In genomic region chr2:33884623-33885263, GRCm38 (mm10) we compare ENCODE assay signal across 7 mouse cellular contexts. TPM values are rescaled to one million over a fixed set of nuclear protein-coding genes. Genes with fewer than 3 reads are reported as not detected.
A peak's percentile ranks its signal among the peaks of the same experiment; 100 is the strongest.
DNase-seq lines count a peak whose midpoint lies in the region; ATAC-seq and TF ChIP-seq lines count a peak whose summit lies in the region.

No protein-coding gene starts in this region.

- H3K9ac ChIP-seq in embryonic facial prominence, embryonic 15.5 days, result no peak overlapping the region
- H3K9ac ChIP-seq in midbrain, embryonic 13.5 days (replicated peaks), result peak overlapping the region; percentile 99
- H3K9ac ChIP-seq in intestine, postnatal 0 days (ENCODE audit: low read depth, low read length), result no peak overlapping the region

- peaks cover 41% of the 10 kb centered on the region for H3K4me1 ChIP-seq in embryonic facial prominence, embryonic 15.5 days
- peaks cover 68% of the 10 kb centered on the region for H3K4me1 ChIP-seq in midbrain, embryonic 13.5 days (replicated peaks)
- peaks cover 8% of the 10 kb centered on the region; the same call in 1 of the 2 replicates for H3K4me1 ChIP-seq in intestine, postnatal 0 days (replicated peaks; ENCODE audit: control insufficient read depth, insufficient read depth, low read length)

- TF ChIP-seq CTCF in intestine, postnatal 0 days (IDR thresholded peaks at IDR 0.05; ENCODE audit: low read depth), result no peak

- intact Hi-C loops in left cerebral cortex, postnatal 36 days (cut with DNase I), result no loop called here

- 0 out of 2 replicates have a peak, but pooled peaks cover 3% of the 10 kb centered on the region for H3K36me3 ChIP-seq in embryonic facial prominence, embryonic 15.5 days
- no peaks in the 10 kb centered on the region for H3K36me3 ChIP-seq in midbrain, embryonic 13.5 days
- no peaks in the 10 kb centered on the region for H3K36me3 ChIP-seq in intestine, postnatal 0 days (ENCODE audit: control insufficient read depth, insufficient read depth)

- H3K27ac ChIP-seq in embryonic facial prominence, embryonic 15.5 days (replicated peaks), result no peak overlapping the region
- peak overlapping the region; percentile 99 for H3K27ac ChIP-seq in midbrain, embryonic 13.5 days
- no peak overlapping the region for H3K27ac ChIP-seq in intestine, postnatal 0 days (ENCODE audit: low read depth, low read length)

- no peaks in the 10 kb centered on the region for H3K27me3 ChIP-seq in embryonic facial prominence, embryonic 15.5 days
- H3K27me3 ChIP-seq in midbrain, embryonic 13.5 days, result no peaks in the 10 kb centered on the region
- H3K27me3 ChIP-seq in intestine, postnatal 0 days (replicated peaks; ENCODE audit: control insufficient read depth, insufficient read depth, low read length), result no peaks in the 10 kb centered on the region

- no peak overlapping the region for H3K4me3 ChIP-seq in embryonic facial prominence, embryonic 15.5 days (replicated peaks)
- peak overlapping the region; percentile 81 for H3K4me3 ChIP-seq in midbrain, embryonic 13.5 days (replicated peaks)
- H3K4me3 ChIP-seq in intestine, postnatal 0 days (ENCODE audit: low read depth, low read length), result no peak overlapping the region

- no peak overlapping the region for H3K4me2 ChIP-seq in embryonic facial prominence, embryonic 15.5 days (replicated peaks)
- H3K4me2 ChIP-seq in midbrain, embryonic 13.5 days (replicated peaks), result peak overlapping the region; percentile 75
- no peak overlapping the region for H3K4me2 ChIP-seq in intestine, postnatal 0 days (replicated peaks; ENCODE audit: low read depth)

- H3K9me3 ChIP-seq in embryonic facial prominence, embryonic 15.5 days (replicated peaks), result no peaks in the 10 kb centered on the region
- H3K9me3 ChIP-seq in midbrain, embryonic 13.5 days, result no peaks in the 10 kb centered on the region
- H3K9me3 ChIP-seq in intestine, postnatal 0 days (ENCODE audit: control insufficient read depth), result no peaks in the 10 kb centered on the region

- peak; percentile 39 for ATAC-seq in embryonic facial prominence, embryonic 15.5 days (ENCODE audit: insufficient number of reproducible peaks, low FRiP score, low TSS enrichment, low read depth)
- no peak for ATAC-seq in midbrain, embryonic 13.5 days
- no peak for ATAC-seq in intestine, postnatal 0 days

- 80% methylated on average over 7 of the region's 7 CpGs for WGBS in embryonic facial prominence, embryonic 15.5 days
- 89% methylated on average over 7 of the region's 7 CpGs for WGBS in midbrain, embryonic 13.5 days
- WGBS in intestine, postnatal 0 days, result 83% methylated on average over 7 of the region's 7 CpGs

- DNase-seq in left cerebral cortex, postnatal 36 days (ENCODE audit: low spot score in 2 of 2), result peak; percentile 30 to 31
- DNase-seq in left cerebral cortex, adult 9 months (ENCODE audit: low spot score in 2 of 2), result no peak
- DNase-seq in heart, postnatal 4 days, result peak; percentile 27
- no peak for DNase-seq in adrenal gland, postnatal 25 days

RNA-seq across cellular contexts. Expression of gene Mvb12b, which starts 3.0 kb away (rescaled TPM):
- 10 to 100 TPM; 83.8 to 84.3 TPM for total RNA-seq in left cerebral cortex, postnatal 36 days (2021)
- polyA plus RNA-seq in embryonic facial prominence, embryonic 15.5 days (2015; fragmentation: Nextera tagmentation; extraction: Ambion mirVana), result 21.7 and 22.8 TPM in 2 replicates
- total RNA-seq in heart, postnatal 4 days (2021), result 10 to 100 TPM; 28.1 to 29.3 TPM
- 68.1 and 73.0 TPM in 2 replicates for polyA plus RNA-seq in midbrain, embryonic 13.5 days (2015; fragmentation: Nextera tagmentation; extraction: Ambion mirVana)
- total RNA-seq in adrenal gland, postnatal 25 days (2021), result 12.2 and 20.9 TPM in 2 replicates
- polyA plus RNA-seq in intestine, postnatal 0 days (2015; fragmentation: Nextera tagmentation; extraction: Ambion mirVana), result 6.7 and 7.6 TPM in 2 replicates

Comparison
In these comparisons a context has a peak if more than half of its experiments do, and no peak if none do; other contexts are left out.
1. DNase-seq: peak in left cerebral cortex, postnatal 36 days (2 of 2) and heart, postnatal 4 days (single experiment); none in left cerebral cortex, adult 9 months (0 of 2) and adrenal gland, postnatal 25 days (single experiment).